Mouse (Mus musculus) megakaryocyte, embryonic 14.5 days (primary cell): ENCODE measurements at regions not wholly inside any gene's neighbourhood (a gene's known extent, or its start where the extent isn't known, plus 50 kb on each side); places are given as distances from the start of the nearest gene placed in this dataset.

ENCODE experiments used
- FLI1 ChIP-seq: IDR thresholded peaks from 2 replicates; pipeline ENCODE4 v1.6.1; 2012; ENCODE audit warnings: low read length, inconsistent platforms, mixed read lengths
- GATA1 ChIP-seq: IDR thresholded peaks from 3 replicates; pipeline ENCODE4 v1.6.1; 2012; ENCODE audit warnings: mixed read lengths, low read length, inconsistent platforms, borderline replicate concordance

- TF ChIP-seq GATA1 (no peak), FLI1 (no peak)
Observed at GRCm38 (mm10) chr2:61341254-61341653, 237.1 kb upstream of the Tank start.
